Comparison of ENCODE assay signal across 9 mouse cellular contexts in the genomic region with DNA sequence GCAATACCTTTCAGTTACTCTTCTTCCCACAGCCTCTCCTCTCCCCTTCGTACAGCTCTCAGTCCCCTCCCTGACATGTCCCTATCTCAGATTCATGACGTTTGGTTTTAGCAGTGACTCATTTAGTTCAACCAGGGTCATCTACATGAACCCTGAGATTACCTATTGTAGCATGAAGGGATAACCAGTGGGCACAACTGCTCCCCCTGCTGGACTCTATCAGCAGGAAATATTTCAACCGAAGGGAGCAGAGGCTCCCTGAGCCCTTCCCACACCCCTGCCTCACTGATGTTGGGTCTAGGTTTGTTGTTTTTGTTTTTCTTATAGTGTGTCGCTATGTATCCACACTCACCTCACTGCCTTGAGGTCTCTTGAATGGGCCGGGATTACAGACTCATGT.
DNase-seq lines count a peak whose midpoint lies in the region; ATAC-seq and TF ChIP-seq lines count a peak whose summit lies in the region.
"Had no signal": no experiment of that assay in that cellular context is flagged by ENCODE, and none has a peak within 500 bp of the region (broad histone marks: within the 10 kb centered on the region; RNA-seq: fewer than 3 reads in every experiment).

No protein-coding gene starts in this region.

- no peak overlapping the region for H3K9ac ChIP-seq in kidney, postnatal 0 days (ENCODE audit: low read depth, low read length)
- H3K9ac ChIP-seq in kidney, embryonic 14.5 days (ENCODE audit: low read depth, low read length) = no peak overlapping the region
- H3K9ac ChIP-seq: embryonic facial prominence, embryonic 12.5 days had no signal

- H3K4me3 ChIP-seq in kidney, postnatal 0 days (replicated peaks; ENCODE audit: low read depth, low read length) = no peak overlapping the region
- H3K4me3 ChIP-seq in kidney, embryonic 14.5 days (ENCODE audit: low read length) = no peak overlapping the region
- H3K4me3 ChIP-seq: embryonic facial prominence, embryonic 12.5 days had no signal

- ATAC-seq in kidney, postnatal 0 days (replicated peaks; ENCODE audit: low FRiP score, low read depth) = no peak
- no peak for ATAC-seq in kidney, embryonic 14.5 days (ENCODE audit: low FRiP score, low TSS enrichment)
- no peak for ATAC-seq in erythroid progenitor cell, adult 5-6 weeks (replicated peaks; ENCODE audit: low FRiP score, poor library complexity, severe bottlenecking)

- H3K4me2 ChIP-seq in kidney, postnatal 0 days (ENCODE audit: low read length) = no peak overlapping the region
- H3K4me2 ChIP-seq in kidney, embryonic 14.5 days (replicated peaks; ENCODE audit: low read depth, low read length) = no peak overlapping the region
- H3K4me2 ChIP-seq: embryonic facial prominence, embryonic 12.5 days had no signal

- peak; percentile 71 for TF ChIP-seq CTCF in kidney, postnatal 0 days (IDR thresholded peaks at IDR 0.05; ENCODE audit: low read depth)

- no peaks in the 10 kb centered on the region for H3K4me1 ChIP-seq in kidney, postnatal 0 days (replicated peaks; ENCODE audit: insufficient read depth, low read length)
- H3K4me1 ChIP-seq in kidney, embryonic 14.5 days (ENCODE audit: control insufficient read depth, insufficient read depth, low read length) = no peaks in the 10 kb centered on the region
- H3K4me1 ChIP-seq: embryonic facial prominence, embryonic 12.5 days had no signal

- H3K9me3 ChIP-seq in kidney, postnatal 0 days (replicated peaks; ENCODE audit: low read length) = no peaks in the 10 kb centered on the region
- no peaks in the 10 kb centered on the region for H3K9me3 ChIP-seq in kidney, embryonic 14.5 days (ENCODE audit: control insufficient read depth, low read length)
- H3K9me3 ChIP-seq: embryonic facial prominence, embryonic 12.5 days had no signal

- H3K27me3 ChIP-seq in kidney, postnatal 0 days (ENCODE audit: insufficient read depth, low read length) = no peaks in the 10 kb centered on the region
- no peaks in the 10 kb centered on the region for H3K27me3 ChIP-seq in kidney, embryonic 14.5 days (ENCODE audit: control insufficient read depth, insufficient read depth, low read length)
- H3K27me3 ChIP-seq: embryonic facial prominence, embryonic 12.5 days had no signal

- 46% methylated on average over 5 of the region's 5 CpGs for WGBS in kidney, postnatal 0 days
- WGBS in kidney, embryonic 14.5 days = 54% methylated on average over 5 of the region's 5 CpGs

- peak; percentile 28 to 72 for DNase-seq in adrenal gland, adult (ENCODE audit: inconsistent age in 2 of 2, low spot score in 1 of 2)
- DNase-seq in adrenal gland, postnatal 4 days (ENCODE audit: low spot score in 2 of 2) = no peak
- DNase-seq in kidney, postnatal 0 days (ENCODE audit: low spot score) = peak; percentile 25
- peak; percentile 3 for DNase-seq in Muller cell, postnatal 12 days (ENCODE audit: inconsistent ontology term)
- DNase-seq in embryo, embryonic 11.5 days (ENCODE audit: low read depth, low spot score) = peak; percentile 17
- DNase-seq in retina, adult 2 months (ENCODE audit: low read depth, low spot score) = peak; percentile 15

- no peak overlapping the region for H3K27ac ChIP-seq in kidney, postnatal 0 days
- H3K27ac ChIP-seq in kidney, embryonic 14.5 days (ENCODE audit: low read depth, low read length) = no peak overlapping the region
- H3K27ac ChIP-seq: embryonic facial prominence, embryonic 12.5 days had no signal

- H3K36me3 ChIP-seq in kidney, postnatal 0 days (ENCODE audit: insufficient read depth, low read length) = no peaks in the 10 kb centered on the region
- no peaks in the 10 kb centered on the region for H3K36me3 ChIP-seq in kidney, embryonic 14.5 days (ENCODE audit: control insufficient read depth, insufficient read depth, low read length)
- H3K36me3 ChIP-seq: embryonic facial prominence, embryonic 12.5 days had no signal

Comparison
In these comparisons a context has a peak if more than half of its experiments do, and no peak if none do; other contexts are left out.
1. DNase-seq: peak in adrenal gland, adult (2 of 2), kidney, postnatal 0 days (single experiment), Muller cell, postnatal 12 days (single experiment), embryo, embryonic 11.5 days (single experiment) and retina, adult 2 months (single experiment); none in adrenal gland, postnatal 4 days (0 of 2).